Mouse (Mus musculus): ENCODE results near the gene Fgr.
"Not testable (repeated sequence)": the region's sequence is repeated elsewhere in the genome, so short reads cannot be mapped to it uniquely, and the experiment has no call there.

Fgr gene

DNA sequence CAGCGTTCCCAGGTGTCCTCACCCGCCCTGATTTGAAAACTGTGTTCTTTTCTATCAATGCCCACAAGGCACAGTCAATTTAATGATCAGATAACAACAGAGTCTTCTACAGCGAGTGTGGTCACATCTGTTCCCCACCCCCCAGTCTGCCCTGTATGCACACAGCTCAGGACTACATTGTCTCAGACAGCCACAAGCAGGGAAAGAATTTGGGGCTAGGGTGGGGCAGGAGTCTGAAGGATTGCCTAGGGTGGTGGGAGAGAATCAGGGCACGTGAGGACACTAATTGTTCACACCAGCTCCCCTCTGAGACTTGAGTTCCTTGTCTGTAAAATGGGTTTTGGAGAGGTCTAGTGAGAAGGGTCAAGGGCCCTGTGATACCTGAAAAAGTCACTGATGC lies 19.7 kb downstream of the Fgr start:
- DNase-seq (ENCODE audit: low spot score): no peak

DNA sequence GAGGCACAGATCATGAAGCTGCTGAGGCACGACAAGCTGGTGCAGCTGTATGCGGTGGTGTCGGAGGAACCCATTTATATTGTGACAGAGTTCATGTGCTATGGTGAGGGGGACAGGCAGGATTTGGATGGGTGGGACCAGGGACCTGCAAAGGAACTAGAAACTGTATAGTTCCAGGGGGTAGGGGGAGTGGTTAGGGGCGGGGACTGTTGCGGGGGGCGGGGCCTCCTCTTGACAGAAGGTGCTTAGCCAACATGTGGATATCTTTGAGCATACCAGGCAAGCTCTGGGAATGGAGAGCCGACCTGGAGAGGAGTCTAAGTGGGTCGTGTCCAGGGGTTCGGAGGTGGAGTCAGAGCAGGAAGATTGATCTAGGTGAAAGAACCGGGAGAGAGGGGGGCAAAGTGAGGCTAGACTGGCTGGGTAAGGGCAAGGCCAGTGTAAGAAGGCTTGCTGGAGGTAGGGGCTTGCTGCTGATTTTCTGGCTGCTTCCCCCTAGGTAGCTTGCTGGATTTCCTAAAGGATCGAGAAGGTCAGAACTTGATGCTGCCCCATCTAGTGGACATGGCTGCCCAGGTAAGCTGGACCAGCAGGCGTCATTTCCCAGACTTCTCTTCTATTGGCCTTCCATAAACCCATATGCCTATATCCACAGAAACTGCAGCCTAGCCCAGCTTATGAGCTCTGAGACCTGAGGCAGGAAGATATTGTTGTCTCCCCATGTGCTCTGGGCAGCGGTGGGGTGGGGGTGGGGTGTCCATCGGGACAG lies 23.8 kb downstream of the Fgr start:
- DNase-seq (ENCODE audit: low spot score): no peak

DNA sequence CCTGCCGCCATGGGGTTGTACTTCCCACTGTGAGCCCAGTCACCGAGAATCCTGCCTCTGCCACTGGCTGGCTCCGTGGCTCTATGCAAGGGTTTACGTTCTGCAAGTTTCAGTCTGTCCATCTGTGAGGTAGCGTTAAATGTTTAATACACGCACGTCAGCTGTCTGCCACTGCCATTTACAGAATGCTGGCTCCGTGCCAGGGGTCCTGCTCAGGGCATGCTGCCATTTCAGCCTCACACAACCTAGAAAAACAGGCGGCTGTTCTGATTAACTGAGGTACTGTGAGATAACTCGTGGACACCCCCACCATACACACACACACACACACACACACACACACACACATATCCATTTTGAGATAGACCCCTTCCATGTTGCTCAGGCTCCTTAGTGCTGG lies 29.0 kb downstream of the Fgr start:
- DNase-seq (ENCODE audit: low spot score): no peak

DNA sequence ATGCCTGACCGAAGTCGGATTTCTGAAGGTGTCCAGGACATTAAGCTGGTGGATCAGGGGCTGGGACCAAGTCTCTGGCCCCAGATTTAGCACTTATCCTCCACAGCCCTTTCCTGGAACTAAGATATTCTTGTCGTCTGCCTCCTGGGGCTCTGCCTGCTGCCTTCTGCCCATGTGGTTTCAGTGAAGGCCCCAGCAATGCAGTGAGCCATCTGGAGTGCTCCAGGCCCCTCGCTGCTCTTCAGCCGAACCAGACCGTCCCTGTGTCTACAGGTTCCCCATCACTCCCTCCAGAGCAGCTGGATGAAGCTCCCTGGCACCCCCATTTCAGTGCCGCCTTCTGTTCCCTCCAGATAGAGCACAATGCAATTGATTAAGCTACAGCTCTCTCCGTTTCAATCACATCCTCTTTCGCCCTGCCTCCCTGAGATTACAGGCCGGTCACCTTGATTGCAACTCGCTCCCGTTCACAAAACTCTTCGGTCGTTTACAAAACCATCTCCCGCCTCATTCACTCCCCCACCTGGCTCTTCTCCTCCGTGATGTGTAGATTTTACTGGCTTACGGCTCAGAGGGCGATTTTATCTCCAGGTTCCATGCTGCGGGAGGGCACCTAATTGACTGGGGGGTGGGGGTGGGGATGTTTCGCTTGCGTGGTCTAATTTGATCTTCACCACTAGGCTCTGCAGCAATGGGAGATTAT lies 29.6 kb downstream of the Fgr start:
- no peak for DNase-seq (ENCODE audit: low spot score)

DNA sequence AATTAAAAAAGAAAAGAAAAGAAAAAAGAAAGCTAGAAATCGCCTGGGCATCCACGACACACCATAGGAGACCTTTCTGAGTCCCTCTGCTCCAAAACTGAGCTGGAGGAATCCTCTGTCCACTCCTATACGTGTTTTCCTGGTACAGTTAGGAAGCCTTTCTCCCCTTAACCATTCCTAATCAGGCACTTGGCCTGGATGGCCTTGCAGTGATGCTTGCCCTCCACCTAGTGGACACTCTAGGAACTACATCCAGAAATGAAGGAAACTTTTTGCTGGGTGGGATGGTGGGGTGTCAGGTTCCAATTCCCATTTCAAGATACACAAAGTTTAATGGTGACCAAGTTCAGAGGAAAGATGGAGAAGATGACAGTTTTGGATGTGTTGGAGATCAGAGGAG lies 31.3 kb downstream of the Fgr start:
- DNase-seq (ENCODE audit: low spot score): no peak

DNA sequence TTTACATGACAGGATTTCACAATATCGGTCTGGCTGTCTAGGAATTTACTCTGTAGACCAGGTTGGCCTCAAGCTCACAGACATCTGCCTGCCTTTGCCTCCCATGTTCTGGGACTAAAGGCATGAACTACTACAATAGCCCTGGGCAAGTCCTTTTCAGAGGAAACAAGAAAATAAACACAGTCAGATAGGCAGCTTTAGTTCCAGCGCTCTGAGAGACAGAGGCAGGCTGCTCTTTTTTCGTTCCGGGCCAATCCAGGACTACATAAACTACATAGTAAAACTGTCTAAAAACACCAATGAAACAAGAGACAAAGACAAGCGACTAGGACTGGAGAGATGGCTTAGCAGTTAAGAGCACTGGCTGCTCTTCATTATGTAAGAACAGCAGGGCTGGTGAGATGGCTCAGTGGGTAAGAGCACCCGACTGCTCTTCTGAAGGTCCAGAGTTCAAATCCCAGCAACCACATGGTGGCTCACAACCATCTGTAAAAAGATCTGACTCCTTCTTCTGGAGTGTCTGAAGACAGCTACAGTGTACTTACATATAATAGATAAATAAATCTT lies 32.1 kb downstream of the Fgr start:
- not testable (repeated sequence) for DNase-seq (ENCODE audit: low spot score)

DNA sequence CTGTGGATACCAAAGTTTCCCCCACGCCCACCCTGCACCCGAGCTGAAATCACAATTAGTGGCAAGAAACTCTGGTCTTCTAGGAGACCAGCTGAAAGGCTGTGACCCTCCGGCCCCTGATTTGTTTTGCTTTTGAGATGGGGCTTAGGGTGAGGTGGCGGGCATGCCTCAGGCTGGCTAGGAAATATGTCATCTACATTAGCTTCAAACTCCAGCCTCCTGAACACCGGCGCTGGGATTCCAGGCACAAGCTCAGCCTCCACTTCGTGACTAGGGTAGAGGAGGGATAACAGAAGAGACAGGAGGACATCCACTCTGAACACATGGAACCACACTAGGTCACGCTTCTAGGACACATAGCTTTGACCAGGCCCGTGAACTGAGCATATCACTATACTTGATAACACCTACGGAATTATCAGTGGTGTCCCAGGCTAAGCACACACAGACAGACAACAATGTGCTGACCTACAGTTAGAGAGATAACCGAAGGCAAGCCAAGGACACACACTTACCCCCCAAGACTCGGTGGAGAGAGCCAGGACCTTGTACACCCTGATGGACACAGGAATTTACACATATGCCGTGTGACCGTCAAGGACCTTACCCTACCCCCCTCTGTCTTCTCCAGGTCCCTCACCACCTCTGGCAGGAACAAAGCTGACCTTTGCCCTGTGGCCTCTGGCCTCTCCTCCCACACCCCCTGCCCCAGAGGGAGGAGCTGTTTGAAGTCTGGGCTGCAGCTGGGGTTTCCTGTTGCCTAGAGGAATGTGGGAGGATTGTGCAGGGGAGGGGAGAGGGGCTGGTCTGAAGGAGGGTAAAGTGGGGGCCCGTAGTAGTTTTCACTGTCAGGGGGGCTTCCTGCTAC lies 33.9 kb downstream of the Fgr start:
- DNase-seq (ENCODE audit: low spot score): no peak

DNA sequence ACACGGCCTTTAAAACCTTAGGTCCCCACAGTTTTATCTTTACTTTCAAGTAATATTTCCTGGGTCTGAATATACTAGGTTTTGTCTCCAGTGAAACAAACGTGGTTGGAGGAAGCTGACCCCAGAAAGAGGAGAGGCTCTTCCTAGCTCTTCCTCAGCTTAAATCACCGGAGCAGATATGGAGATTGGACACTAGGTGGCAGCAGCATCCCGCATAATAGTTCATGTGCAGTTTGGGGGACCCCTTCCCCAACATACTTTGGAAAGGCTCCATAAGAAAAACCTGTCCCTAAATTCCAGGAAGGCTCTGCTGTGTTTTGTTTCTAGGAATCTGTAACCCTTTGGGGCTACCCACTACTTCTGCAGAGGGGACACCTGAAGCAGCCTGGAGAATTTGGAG lies 35.2 kb downstream of the Fgr start:
- no peak for DNase-seq (ENCODE audit: low spot score)

DNA sequence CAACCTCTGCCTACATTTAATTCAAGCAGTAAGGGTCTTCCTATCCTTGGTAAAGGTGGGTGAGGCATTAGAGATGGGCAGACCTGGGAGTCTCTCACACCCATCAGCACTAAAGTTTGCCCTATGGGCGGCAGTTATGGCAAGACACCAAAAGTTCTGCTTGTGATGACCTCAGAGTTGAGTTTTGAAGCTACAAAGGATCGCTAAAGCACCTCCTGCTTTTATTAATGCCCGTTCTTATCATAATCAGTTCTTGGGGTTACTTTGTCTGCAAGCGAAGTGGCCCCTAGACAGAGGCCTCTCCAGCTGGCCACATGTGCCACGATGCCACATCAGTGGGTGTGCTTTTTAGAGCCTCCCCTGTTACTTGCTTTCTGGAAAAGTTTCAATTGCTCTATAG lies 35.8 kb downstream of the Fgr start:
- DNase-seq (ENCODE audit: low spot score): no peak

DNA sequence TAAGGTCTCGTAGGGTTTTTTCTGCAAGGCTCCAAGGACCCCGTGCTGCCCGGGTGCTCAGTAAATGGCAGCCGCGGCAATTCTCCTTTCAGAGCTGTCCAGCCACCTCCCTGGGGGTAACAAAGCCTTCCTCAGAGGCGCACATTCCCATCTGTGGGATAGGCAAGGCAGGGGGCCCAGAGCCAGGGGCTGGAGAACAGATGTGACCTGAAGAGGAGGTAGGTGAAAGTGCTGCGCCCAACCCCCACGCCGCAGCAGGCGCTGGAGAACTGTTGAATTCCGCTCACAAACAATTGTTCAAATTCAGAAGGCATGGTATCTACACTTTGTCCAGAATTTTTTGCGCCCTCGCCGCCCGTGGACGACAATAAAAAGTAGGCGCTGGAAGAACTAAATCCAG lies 36.7 kb downstream of the Fgr start:
- no peak for DNase-seq (ENCODE audit: low spot score)

DNA sequence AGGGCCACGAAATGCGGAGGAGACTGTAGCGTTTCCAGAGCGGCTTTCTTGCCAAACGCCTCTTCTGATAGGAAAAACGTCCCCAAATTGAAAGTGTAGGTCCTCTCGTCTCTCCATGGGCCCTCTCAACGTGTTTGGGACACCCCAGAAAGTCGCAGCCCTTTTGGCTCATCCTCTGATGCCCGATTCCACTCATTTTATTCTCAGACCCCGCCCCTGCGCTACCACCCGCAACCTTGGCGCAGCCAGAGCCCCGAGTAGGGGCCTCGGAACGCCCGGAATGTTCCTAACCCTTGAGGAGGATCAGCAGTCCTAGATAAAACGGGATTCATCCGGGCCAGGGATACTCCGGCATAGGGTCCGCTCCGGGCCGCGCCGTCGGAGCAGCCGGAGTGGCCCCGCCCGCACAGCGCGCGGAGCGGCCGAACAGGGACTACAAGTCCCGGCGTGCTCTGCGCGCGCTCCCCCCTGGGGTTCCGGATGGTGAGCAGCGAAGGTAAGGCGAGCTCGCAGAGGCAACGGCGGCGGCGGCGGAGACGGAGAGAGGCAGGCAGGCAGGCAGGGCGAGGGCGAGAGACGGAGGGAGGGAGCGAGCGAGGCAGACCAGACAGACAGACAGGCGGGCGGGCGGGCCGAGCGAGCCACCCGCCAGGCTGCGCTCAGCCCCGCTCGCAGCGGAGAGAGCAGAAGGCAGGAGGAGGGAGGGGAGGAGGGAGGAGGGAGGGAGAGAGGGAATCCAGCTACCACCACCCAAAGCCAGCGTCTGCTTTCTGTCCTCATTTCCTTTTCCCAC lies 37.3 kb downstream of the Fgr start, which contains the start of gene Ahdc1:
Ahdc1 (plus strand) TSS at position 233 of the 793 bp plus-strand sequence.
- DNase-seq (ENCODE audit: low spot score): peak; percentile 65

DNA sequence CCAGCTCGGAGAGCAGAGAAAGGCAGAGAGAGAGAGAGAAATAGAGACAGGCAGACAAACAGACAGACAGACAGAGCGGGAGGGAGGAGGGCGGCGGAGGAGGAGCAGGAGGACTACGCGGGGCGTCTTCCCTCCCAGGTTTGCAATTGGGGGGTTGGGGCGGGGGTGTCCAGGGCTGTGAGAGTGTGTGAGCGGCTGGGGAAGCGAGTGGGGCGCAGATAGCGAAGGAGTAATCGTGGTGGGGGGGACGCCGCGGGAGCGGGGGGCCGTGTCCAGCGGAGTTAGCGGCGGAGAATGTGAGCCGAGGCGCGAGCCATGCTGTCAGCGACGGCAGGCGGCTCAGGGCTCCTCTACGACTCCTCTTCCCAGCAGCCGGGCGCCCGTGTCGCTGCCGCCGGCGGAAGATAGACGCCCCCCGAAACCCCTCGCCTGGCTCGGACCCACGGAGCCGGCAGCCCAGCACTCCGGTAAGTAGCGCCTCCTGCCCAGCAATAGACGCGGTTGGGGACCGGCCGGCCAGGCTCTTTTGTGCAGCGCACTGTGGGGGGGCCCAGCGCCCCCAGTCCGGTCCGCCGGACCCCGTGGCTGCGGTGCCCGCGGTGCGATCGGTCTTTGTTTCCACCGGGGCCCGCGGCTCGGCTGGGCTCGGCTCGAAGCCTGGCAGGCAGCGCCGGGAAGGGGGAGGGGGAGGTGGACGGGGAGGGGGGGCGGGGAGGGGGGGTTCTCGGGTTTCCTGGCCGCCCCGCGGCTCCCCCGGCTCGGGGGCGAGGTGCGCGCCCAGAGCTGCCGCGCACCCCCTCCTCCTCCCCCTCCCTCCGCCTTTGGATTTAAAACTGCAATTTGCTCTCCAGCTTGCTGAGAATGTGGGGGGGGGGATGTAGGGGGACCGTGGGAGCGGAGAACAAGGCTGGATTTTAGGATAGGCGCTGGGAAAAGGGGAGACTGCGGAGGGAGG lies 38.2 kb downstream of the Fgr start:
- no peak for DNase-seq (ENCODE audit: low spot score)

DNA sequence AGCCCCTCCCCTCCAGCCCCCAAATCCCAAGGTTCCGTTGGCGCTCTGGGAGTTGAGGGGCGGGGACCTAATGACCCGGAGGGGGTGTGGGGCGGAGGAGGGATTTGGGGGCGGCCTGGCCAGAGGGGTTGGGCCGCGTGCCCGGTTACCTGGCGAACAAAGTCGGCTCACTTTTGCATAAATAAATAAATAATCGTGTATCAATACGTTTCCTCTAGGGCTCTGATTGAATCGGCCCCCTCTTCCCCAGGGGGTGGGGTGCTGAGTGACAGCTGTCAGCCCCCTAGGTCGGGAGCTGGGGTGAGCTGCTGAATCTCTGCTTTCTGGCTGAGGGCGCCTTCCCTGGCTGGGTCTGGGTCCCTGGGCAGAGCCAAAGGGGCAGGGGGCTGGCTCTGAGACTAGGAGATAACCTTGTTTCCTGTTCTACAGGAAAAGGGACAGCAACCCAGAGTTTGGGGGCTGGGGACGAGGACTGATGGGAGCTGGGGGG lies 38.9 kb downstream of the Fgr start:
- no peak for DNase-seq (ENCODE audit: low spot score)

DNA sequence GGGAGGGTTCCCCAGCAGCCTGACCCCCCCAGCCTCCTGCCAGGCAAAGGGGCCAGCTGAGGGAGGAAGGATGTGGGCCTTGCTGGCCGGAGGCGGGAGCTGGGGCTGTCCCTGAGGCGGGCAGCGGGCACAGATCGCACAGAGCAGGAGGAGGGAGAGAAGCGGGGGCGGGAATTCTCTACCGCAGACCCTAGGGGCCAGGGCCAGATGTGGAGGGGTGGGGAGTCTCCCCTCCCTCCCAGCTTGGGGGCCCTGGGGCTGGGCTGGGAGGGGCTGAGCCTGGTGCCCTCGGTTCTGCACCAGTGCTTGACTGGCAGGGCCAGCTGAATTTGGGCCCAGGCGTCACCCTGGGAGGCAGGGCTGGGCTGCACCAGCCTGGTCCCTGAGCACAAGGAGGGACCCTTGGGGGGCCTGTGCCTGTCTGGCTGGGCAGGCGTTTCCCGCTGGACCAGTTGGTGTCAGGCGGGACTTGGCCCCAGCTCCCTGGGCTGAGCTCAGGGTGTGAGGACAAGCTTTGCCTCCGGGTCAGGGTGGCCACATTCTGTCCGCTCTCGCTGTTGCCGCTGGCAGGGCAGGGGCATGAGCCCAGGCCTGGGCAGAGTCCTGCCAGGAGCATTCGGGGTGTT lies 39.5 kb downstream of the Fgr start:
- no peak for DNase-seq (ENCODE audit: low spot score)

DNA sequence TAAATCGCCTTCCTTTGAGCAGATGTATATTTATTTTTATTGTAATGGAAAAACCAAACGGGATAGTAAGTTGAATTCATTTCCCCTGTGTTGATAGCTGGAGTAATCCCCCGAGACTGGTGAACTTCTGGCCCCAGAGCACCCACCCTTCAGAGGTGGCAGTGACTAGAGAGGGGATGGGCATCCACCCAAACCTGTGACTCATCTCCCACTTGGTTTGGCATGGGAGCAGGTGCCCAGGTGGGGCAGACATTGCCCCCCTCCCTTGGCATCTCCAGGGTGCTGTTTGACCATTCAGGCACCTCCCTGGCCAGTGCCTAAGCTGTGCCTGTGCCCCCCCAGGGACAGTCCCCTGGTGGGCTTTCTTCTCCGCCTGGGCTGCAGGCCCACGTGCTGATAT lies 40.2 kb downstream of the Fgr start:
- no peak for DNase-seq (ENCODE audit: low spot score)

DNA sequence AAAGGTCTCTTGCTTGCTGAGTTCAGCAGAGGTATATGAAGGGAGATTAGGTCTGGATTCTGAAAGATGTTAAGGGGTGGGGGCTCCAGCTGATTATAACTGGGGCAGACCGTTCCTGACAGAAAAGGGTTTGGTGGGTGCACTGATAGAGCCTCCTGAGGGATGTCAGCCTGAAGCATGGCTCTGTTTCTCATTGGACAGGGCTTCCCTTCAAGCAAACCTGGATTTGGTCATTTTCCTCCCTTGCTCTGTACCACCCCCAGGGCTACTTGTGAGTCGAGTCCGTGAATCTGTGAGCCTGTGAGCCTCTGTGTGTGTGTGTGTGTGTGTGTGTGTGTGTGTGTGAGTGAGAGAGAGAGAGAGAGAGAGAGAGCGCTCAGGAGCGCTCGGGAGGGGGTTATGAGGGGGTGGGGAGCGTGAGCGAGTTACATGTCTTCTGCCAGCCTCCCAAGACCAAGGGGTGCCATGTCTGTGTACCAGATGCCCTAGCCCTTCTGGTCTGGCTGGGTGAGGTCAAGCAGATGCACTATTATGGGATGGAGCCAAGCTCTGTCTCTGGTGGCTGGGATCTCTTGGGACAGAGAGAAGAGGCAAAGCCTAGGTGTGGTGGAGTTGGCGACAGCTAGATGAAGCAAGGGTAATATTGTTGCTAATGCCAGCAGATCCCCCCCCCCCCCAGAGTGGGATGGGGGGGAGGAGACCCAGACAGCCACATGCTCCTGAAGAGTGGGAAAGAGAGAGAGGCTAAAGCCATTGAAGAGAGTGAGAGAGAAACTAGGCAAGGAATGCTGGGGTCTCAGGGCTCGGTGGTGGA lies 41.2 kb downstream of the Fgr start:
- DNase-seq (ENCODE audit: low spot score): no peak

DNA sequence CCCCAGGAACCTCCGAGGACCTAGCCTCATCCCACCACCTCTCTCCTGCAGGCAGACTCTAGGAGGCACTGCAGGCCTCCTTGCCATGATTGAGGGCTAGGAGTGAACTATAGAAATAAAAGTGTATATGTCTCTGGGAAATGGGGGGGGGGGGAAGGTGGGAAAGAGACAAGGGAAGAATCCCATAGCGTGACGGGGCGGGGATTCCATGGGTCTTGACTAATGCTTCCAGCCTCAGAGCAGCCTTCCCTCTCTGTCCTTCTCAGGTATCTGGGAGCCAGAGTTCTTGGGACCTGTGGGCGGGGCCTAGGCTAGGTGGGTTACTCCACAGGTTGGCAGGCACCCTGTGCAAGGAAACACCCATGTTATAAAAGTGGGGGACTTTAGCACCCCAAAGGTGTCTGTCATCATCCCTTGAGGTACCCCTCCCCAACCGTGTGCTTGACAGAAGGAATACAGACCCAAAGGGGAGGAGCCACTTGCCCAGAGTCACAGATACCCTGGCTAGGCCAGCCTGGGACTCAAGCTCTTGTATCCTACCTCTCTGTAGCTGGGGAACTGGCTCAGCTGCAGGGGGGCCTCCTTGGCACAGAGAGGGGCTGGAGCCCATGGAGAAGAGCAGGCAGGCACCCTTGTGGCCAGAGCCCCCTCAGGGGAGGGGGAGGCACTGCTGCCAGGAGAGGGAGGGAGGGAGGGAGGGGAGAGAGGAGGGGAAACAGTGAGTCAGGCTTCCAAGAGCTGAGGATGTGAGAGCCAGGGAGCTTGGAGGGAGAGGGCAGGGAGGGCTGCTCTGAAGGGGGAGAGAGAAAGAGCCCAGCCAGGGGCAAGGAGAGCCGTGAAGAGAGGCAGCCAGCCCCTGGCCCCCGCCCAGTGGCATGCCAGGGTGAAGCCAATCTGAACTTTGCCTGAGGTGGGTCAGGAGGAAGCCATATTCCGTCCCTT lies 42.1 kb downstream of the Fgr start:
- no peak for DNase-seq (ENCODE audit: low spot score)
